Mouse (Mus musculus) cerebellum, adult 18-20 months (tissue): ENCODE data around the gene Gm21294.
"Not testable (repeated sequence)": the region's sequence is repeated elsewhere in the genome, so short reads cannot be mapped to it uniquely, and the experiment has no call there.

Source experiments
- DNase-seq, 2 experiments: peaks; one replicate each; pipeline ENCODE4 v3.0.0; 2021

Gm21294 gene

DNA sequence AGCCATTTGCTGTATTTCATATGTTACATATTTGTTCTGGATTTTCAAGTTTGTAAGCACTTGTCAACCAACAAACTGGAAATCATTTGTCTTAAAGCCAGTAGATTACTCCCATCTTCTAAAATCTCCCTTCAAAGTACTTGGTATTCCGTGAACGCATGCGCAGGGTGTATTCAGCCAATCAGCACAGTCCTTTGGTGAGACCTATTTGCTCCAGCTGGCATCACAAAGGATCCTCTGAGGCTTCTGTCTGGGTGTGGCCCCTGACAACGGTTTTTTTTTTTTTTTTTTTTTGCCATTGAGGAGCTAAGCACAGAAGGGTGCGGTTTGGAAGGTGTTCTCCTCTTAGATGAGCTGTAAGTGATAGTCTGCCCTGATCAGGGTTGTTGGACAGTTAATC is at the start of gene Gm21294:
Gene Gm21294, plus strand, starts transcription at position 301 of the 400 bp plus-strand sequence.
- DNase-seq: not testable (repeated sequence)

GRCm38 (mm10) chrY:89126246-89126645 is 73.6 kb downstream of the Gm21294 start:
- DNase-seq: peak in 1 of 2 experiments; percentile 1
